Mouse (Mus musculus): ENCODE measurements around the gene Hba-a2. TPM values are rescaled to one million over a fixed set of nuclear protein-coding genes. Genes with fewer than 3 reads are reported as not detected.

Gene Hba-a2
- polyA plus RNA-seq, 1 experiment from 2014 or later, result 7,810 TPM

Other genes starting within 250 kb of the Hba-a2 start
- 0.31 and 0.43 TPM in 2 replicates for gene Il9r, start 96.2 kb upstream of the Hba-a2 start, polyA plus RNA-seq (2015; fragmentation: Nextera tagmentation; extraction: Ambion mirVana)
- gene Snrnp25, start 91.1 kb upstream of the Hba-a2 start, polyA plus RNA-seq (2015; fragmentation: Nextera tagmentation; extraction: Ambion mirVana), result 64.4 and 69.3 TPM in 2 replicates
- 55.5 and 55.9 TPM in 2 replicates for gene Rhbdf1, start 74.2 kb upstream of the Hba-a2 start, polyA plus RNA-seq (2015; fragmentation: Nextera tagmentation; extraction: Ambion mirVana)
- 42.2 and 44.1 TPM in 2 replicates for gene Mpg, start 70.0 kb upstream of the Hba-a2 start, polyA plus RNA-seq (2015; fragmentation: Nextera tagmentation; extraction: Ambion mirVana)
- gene Nprl3, start 28.8 kb upstream of the Hba-a2 start, polyA plus RNA-seq (2015; fragmentation: Nextera tagmentation; extraction: Ambion mirVana), result 42.6 and 46.9 TPM in 2 replicates
- 557 and 590 TPM in 2 replicates for gene Hba-x, start 20.1 kb upstream of the Hba-a2 start, polyA plus RNA-seq (2015; fragmentation: Nextera tagmentation; extraction: Ambion mirVana)
- gene Hba-a1, start 13.0 kb upstream of the Hba-a2 start, polyA plus RNA-seq (2015; fragmentation: Nextera tagmentation; extraction: Ambion mirVana), result 3,202 and 4,502 TPM in 2 replicates
- 1.6 and 3.7 TPM in 2 replicates for gene Hbq1b, start 9.5 kb upstream of the Hba-a2 start, polyA plus RNA-seq (2015; fragmentation: Nextera tagmentation; extraction: Ambion mirVana)
- gene Hbq1a, start 3.6 kb downstream of the Hba-a2 start, polyA plus RNA-seq (2015; fragmentation: Nextera tagmentation; extraction: Ambion mirVana), result 1.3 and 1.6 TPM in 2 replicates
- 29.4 and 30.1 TPM in 2 replicates for gene Sh3pxd2b, start 51.3 kb downstream of the Hba-a2 start, polyA plus RNA-seq (2015; fragmentation: Nextera tagmentation; extraction: Ambion mirVana)
- 81.2 and 89.7 TPM in 2 replicates for gene Ubtd2, start 158.9 kb downstream of the Hba-a2 start, polyA plus RNA-seq (2015; fragmentation: Nextera tagmentation; extraction: Ambion mirVana)
- gene Efcab9, start 235.6 kb downstream of the Hba-a2 start, polyA plus RNA-seq (2015; fragmentation: Nextera tagmentation; extraction: Ambion mirVana), result 0.40 TPM in 1 of 2 replicates, not detected in the other
- gene Stk10, start 236.8 kb downstream of the Hba-a2 start, polyA plus RNA-seq (2015; fragmentation: Nextera tagmentation; extraction: Ambion mirVana), result 1.6 and 2.4 TPM in 2 replicates